Comparison of ENCODE assay signal across 16 mouse cellular contexts in genomic region chr16:42102635-42103034, GRCm38 (mm10).
DNase-seq lines count a peak whose midpoint lies in the region; ATAC-seq and TF ChIP-seq lines count a peak whose summit lies in the region.
"Had no signal": no experiment of that assay in that cellular context is flagged by ENCODE, and none has a peak within 500 bp of the region (broad histone marks: within the 10 kb centered on the region; RNA-seq: fewer than 3 reads in every experiment).

No protein-coding gene starts in this region.

- no peak for TF ChIP-seq CTCF in layer of hippocampus, adult 2 months (conservative IDR thresholded peaks at IDR 0.05)

- no peak overlapping the region for H3K4me2 ChIP-seq in forebrain, embryonic 14.5 days (ENCODE audit: low read length)
- H3K4me2 ChIP-seq in forebrain, embryonic 12.5 days = no peak overlapping the region
- no peak overlapping the region for H3K4me2 ChIP-seq in midbrain, embryonic 14.5 days (ENCODE audit: low read length)
- H3K4me2 ChIP-seq: liver, embryonic 11.5 days had no signal

- ATAC-seq in forebrain, embryonic 14.5 days = peak; percentile 77
- ATAC-seq in forebrain, embryonic 12.5 days (ENCODE audit: low FRiP score) = no peak
- ATAC-seq in midbrain, embryonic 14.5 days (ENCODE audit: low FRiP score, low TSS enrichment) = no peak

- peak; percentile 87 for DNase-seq in forebrain, embryonic 14.5 days (ENCODE audit: low spot score)
- peak; percentile 10 for DNase-seq in MN1 (ENCODE audit: low spot score)
- peak; percentile 41 for DNase-seq in cerebellum, adult 8-10 months
- peak; percentile 26 to 41 for DNase-seq in layer of hippocampus, adult 2 months (ENCODE audit: low spot score in 2 of 2)
- DNase-seq in right cerebral cortex, postnatal 4 days = no peak
- no peak for DNase-seq in urinary bladder, postnatal 4 days (ENCODE audit: low spot score in 2 of 2)
- no peak for DNase-seq in midbrain, embryonic 14.5 days
- DNase-seq: adrenal gland, adult 2 months; heart, postnatal 36 days; thymus, postnatal 14 days had no signal

- H3K4me3 ChIP-seq in forebrain, embryonic 14.5 days (ENCODE audit: low read depth, low read length) = no peak overlapping the region
- no peak overlapping the region for H3K4me3 ChIP-seq in forebrain, embryonic 12.5 days (replicated peaks)
- H3K4me3 ChIP-seq in layer of hippocampus, adult 2 months = no peak overlapping the region
- H3K4me3 ChIP-seq in midbrain, embryonic 14.5 days (replicated peaks; ENCODE audit: low read depth, low read length) = no peak overlapping the region
- H3K4me3 ChIP-seq: embryonic facial prominence, embryonic 10.5 days; heart, embryonic 10.5 days; megakaryocyte, embryonic 14.5 days had no signal

- no peaks in the 10 kb centered on the region for H3K27me3 ChIP-seq in forebrain, embryonic 14.5 days (replicated peaks; ENCODE audit: control insufficient read depth, insufficient read depth, low read length)
- no peaks in the 10 kb centered on the region for H3K27me3 ChIP-seq in forebrain, embryonic 12.5 days
- no peaks in the 10 kb centered on the region for H3K27me3 ChIP-seq in midbrain, embryonic 14.5 days (ENCODE audit: control insufficient read depth, insufficient read depth, low read length)
- H3K27me3 ChIP-seq: megakaryocyte, embryonic 14.5 days had no signal

- H3K9ac ChIP-seq in forebrain, embryonic 14.5 days (ENCODE audit: low read length) = no peak overlapping the region
- H3K9ac ChIP-seq in forebrain, embryonic 12.5 days = no peak overlapping the region
- H3K9ac ChIP-seq in midbrain, embryonic 14.5 days (replicated peaks; ENCODE audit: low read length) = no peak overlapping the region

- H3K9me3 ChIP-seq in forebrain, embryonic 14.5 days (replicated peaks; ENCODE audit: control insufficient read depth, low read length) = no peaks in the 10 kb centered on the region
- no peaks in the 10 kb centered on the region for H3K9me3 ChIP-seq in forebrain, embryonic 12.5 days
- no peaks in the 10 kb centered on the region for H3K9me3 ChIP-seq in midbrain, embryonic 14.5 days (ENCODE audit: control insufficient read depth, low read length)
- H3K9me3 ChIP-seq: embryonic facial prominence, embryonic 10.5 days; heart, embryonic 10.5 days; megakaryocyte, embryonic 14.5 days had no signal

- H3K27ac ChIP-seq in forebrain, embryonic 14.5 days (ENCODE audit: low read depth, low read length) = no peak overlapping the region
- H3K27ac ChIP-seq in forebrain, embryonic 12.5 days = no peak overlapping the region
- H3K27ac ChIP-seq in layer of hippocampus, adult 2 months = no peak overlapping the region
- H3K27ac ChIP-seq in midbrain, embryonic 14.5 days (replicated peaks; ENCODE audit: low read depth, low read length) = no peak overlapping the region
- H3K27ac ChIP-seq: embryonic facial prominence, embryonic 10.5 days; heart, embryonic 10.5 days; kidney, postnatal 0 days had no signal

- no peaks in the 10 kb centered on the region for H3K36me3 ChIP-seq in forebrain, embryonic 14.5 days (ENCODE audit: control insufficient read depth, insufficient read depth, low read length)
- H3K36me3 ChIP-seq in forebrain, embryonic 12.5 days (replicated peaks) = no peaks in the 10 kb centered on the region
- no peaks in the 10 kb centered on the region for H3K36me3 ChIP-seq in midbrain, embryonic 14.5 days (ENCODE audit: control insufficient read depth, insufficient read depth, low read length)
- H3K36me3 ChIP-seq: embryonic facial prominence, embryonic 10.5 days; heart, embryonic 10.5 days had no signal

- WGBS in forebrain, embryonic 14.5 days = 61% methylated on average over 8 of the region's 8 CpGs
- WGBS in forebrain, embryonic 12.5 days = 84% methylated on average over 8 of the region's 8 CpGs
- WGBS in midbrain, embryonic 14.5 days = 82% methylated on average over 8 of the region's 8 CpGs

- H3K4me1 ChIP-seq in forebrain, embryonic 14.5 days (ENCODE audit: control insufficient read depth, insufficient read depth, low read length) = peaks cover 4% of the 10 kb centered on the region; the same call in 1 of the 2 replicates
- no peaks in the 10 kb centered on the region for H3K4me1 ChIP-seq in forebrain, embryonic 12.5 days
- no peaks in the 10 kb centered on the region for H3K4me1 ChIP-seq in midbrain, embryonic 14.5 days (ENCODE audit: control insufficient read depth, insufficient read depth, low read length)
- H3K4me1 ChIP-seq: embryonic facial prominence, embryonic 10.5 days; heart, embryonic 10.5 days; megakaryocyte, embryonic 14.5 days had no signal

Comparison
In these comparisons a context has a peak if more than half of its experiments do, and no peak if none do; other contexts are left out.
1. DNase-seq: peak in forebrain, embryonic 14.5 days (single experiment), MN1 (single experiment), cerebellum, adult 8-10 months (single experiment) and layer of hippocampus, adult 2 months (2 of 2); none in right cerebral cortex, postnatal 4 days (single experiment), urinary bladder, postnatal 4 days (0 of 2) and midbrain, embryonic 14.5 days (single experiment).